Mouse (Mus musculus): ENCODE measurements around the gene Cacng5. TPM values are rescaled to one million over a fixed set of nuclear protein-coding genes. Genes with fewer than 3 reads are reported as not detected.

Cacng5 gene
- polyA plus RNA-seq, 1 experiment: not detected

GRCm38 (mm10) chr11:107844175-107844574 is 70.7 kb downstream of the Cacng5 start:
- WGBS: 85% methylated on average over 1 of the region's 1 CpGs
- no peak for TF ChIP-seq POLR2A (IDR thresholded peaks at IDR 0.05; ENCODE audit: borderline replicate concordance, control insufficient read depth, low read depth, low read length)
- no peak for TF ChIP-seq CTCF (IDR thresholded peaks at IDR 0.05; ENCODE audit: control insufficient read depth, insufficient read depth, low read length)
- Histone ChIP-seq H3K4me3 (replicated peaks; ENCODE audit: control insufficient read depth, low read depth, low read length) (no peak overlapping the region), H3K27ac (ENCODE audit: control insufficient read depth, insufficient read depth, low read depth, low read length, poor library complexity) (no peak overlapping the region), H3K4me1 (ENCODE audit: control insufficient read depth, insufficient read depth, low read length) (no peaks in the 10 kb centered on the region)

GRCm38 (mm10) chr11:107833351-107834040 is 81.4 kb downstream of the Cacng5 start:
- H3K4me3 ChIP-seq (replicated peaks; ENCODE audit: control insufficient read depth, low read depth, low read length): no peak overlapping the region
- no peak overlapping the region for H3K27ac ChIP-seq (ENCODE audit: control insufficient read depth, insufficient read depth, low read depth, low read length, poor library complexity)
- WGBS: 47% methylated on average over 7 of the region's 7 CpGs
- TF ChIP-seq POLR2A (IDR thresholded peaks at IDR 0.05; ENCODE audit: borderline replicate concordance, control insufficient read depth, low read depth, low read length) (no peak), CTCF (IDR thresholded peaks at IDR 0.05; ENCODE audit: control insufficient read depth, insufficient read depth, low read length) (no peak)
- no peaks in the 10 kb centered on the region for H3K4me1 ChIP-seq (ENCODE audit: control insufficient read depth, insufficient read depth, low read length)

Other genes starting within 250 kb of the Cacng5 start
- gene Cacng1, start 198.5 kb downstream of the Cacng5 start, polyA plus RNA-seq (2011; ENCODE audit: insufficient read depth, insufficient read length, low replicate concordance, missing spikeins): not detected in 2 replicates
- not detected in 2 replicates for gene Cacng4, start 120.5 kb downstream of the Cacng5 start, polyA plus RNA-seq (2011; ENCODE audit: insufficient read depth, insufficient read length, low replicate concordance, missing spikeins)

Measured in bone marrow, adult 2 months (tissue).